8 mouse cellular contexts compared by ENCODE assay signal in the genomic region with DNA sequence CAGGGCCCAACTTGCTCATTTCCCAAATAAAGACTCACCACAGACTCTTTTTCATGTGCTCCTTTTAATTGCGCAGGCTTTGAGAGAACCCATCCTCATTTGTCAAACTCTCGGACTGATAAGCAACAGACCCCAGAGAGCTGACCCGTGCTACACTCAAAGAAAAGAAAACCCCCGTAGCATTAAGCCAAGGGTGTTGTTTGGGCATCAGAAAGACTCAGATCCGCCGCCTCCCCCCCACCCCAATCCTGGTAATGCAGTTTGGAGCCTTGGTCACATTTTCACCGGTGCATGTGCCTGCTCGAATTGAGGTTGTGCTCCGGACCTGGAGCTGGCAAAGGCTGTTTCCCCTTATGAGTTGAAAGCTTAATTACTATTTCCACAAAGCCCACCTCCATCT. TPM values are rescaled to one million over a fixed set of nuclear protein-coding genes. Genes with fewer than 3 reads are reported as not detected.
A peak's percentile ranks its signal among the peaks of the same experiment; 100 is the strongest.
DNase-seq lines count a peak whose midpoint lies in the region; ATAC-seq and TF ChIP-seq lines count a peak whose summit lies in the region.

TSS of gene Matn4 (minus strand) at position 101 of the 400 bp plus-strand sequence.

- peak within 1 kb of the TSS; percentile 16; the same call in 1 of the 2 replicates for H3K9ac ChIP-seq in kidney, embryonic 15.5 days
- H3K9ac ChIP-seq in embryonic facial prominence, embryonic 13.5 days: peak within 1 kb of the TSS; percentile 67
- H3K9ac ChIP-seq in intestine, embryonic 14.5 days (ENCODE audit: low read length): peak within 1 kb of the TSS; percentile 39
- 0 out of 2 replicates have a peak within 1 kb of the TSS, but pooled peaks have one; percentile 25 for H3K9ac ChIP-seq in midbrain, embryonic 12.5 days (replicated peaks)

- H3K27ac ChIP-seq in kidney, embryonic 15.5 days: no peak within 1 kb of the TSS
- peak within 1 kb of the TSS; percentile 76 for H3K27ac ChIP-seq in embryonic facial prominence, embryonic 13.5 days
- peak within 1 kb of the TSS; percentile 33; the same call in 1 of the 2 replicates for H3K27ac ChIP-seq in intestine, embryonic 14.5 days (ENCODE audit: low read depth)
- no peak within 1 kb of the TSS for H3K27ac ChIP-seq in midbrain, embryonic 12.5 days (replicated peaks)
- no peak within 1 kb of the TSS for H3K27ac ChIP-seq in thymus, adult 2 months (ENCODE audit: control insufficient read depth, insufficient read depth, low read length)

- H3K4me3 ChIP-seq in kidney, embryonic 15.5 days (replicated peaks): peak within 1 kb of the TSS; percentile 39
- H3K4me3 ChIP-seq in embryonic facial prominence, embryonic 13.5 days: peak within 1 kb of the TSS; percentile 44
- peak within 1 kb of the TSS; percentile 38 for H3K4me3 ChIP-seq in intestine, embryonic 14.5 days (ENCODE audit: low read depth, low read length)
- H3K4me3 ChIP-seq in midbrain, embryonic 12.5 days: peak within 1 kb of the TSS; percentile 30
- no peak within 1 kb of the TSS for H3K4me3 ChIP-seq in thymus, adult 2 months (ENCODE audit: control insufficient read depth, insufficient read depth, low read length)

- 7% methylated on average over 9 of the region's 9 CpGs for WGBS in kidney, embryonic 15.5 days
- 5% methylated on average over 9 of the region's 9 CpGs for WGBS in embryonic facial prominence, embryonic 13.5 days
- WGBS in intestine, embryonic 14.5 days: 9% methylated on average over 9 of the region's 9 CpGs
- 7% methylated on average over 9 of the region's 9 CpGs for WGBS in midbrain, embryonic 12.5 days
- 31% methylated on average over 9 of the region's 9 CpGs for WGBS in thymus, adult 2 months

- no peak for TF ChIP-seq POLR2A in thymus, adult 2 months (IDR thresholded peaks at IDR 0.05; ENCODE audit: control insufficient read depth, extremely low read depth, insufficient read depth, low read length, poor library complexity)

- H3K4me2 ChIP-seq in kidney, embryonic 15.5 days: peak within 1 kb of the TSS; percentile 63
- peak within 1 kb of the TSS; percentile 65 for H3K4me2 ChIP-seq in embryonic facial prominence, embryonic 13.5 days
- peak within 1 kb of the TSS; percentile 79 for H3K4me2 ChIP-seq in intestine, embryonic 14.5 days (ENCODE audit: low read length)
- peak within 1 kb of the TSS; percentile 49 for H3K4me2 ChIP-seq in midbrain, embryonic 12.5 days (replicated peaks)

- TF ChIP-seq CTCF in thymus, adult 2 months (IDR thresholded peaks at IDR 0.05; ENCODE audit: borderline replicate concordance, control insufficient read depth, extremely low read depth, insufficient read depth, low read length, poor library complexity): no peak

- no peak for ATAC-seq in kidney, embryonic 15.5 days (replicated peaks; ENCODE audit: low FRiP score)
- no peak for ATAC-seq in embryonic facial prominence, embryonic 13.5 days (ENCODE audit: insufficient number of reproducible peaks, insufficient read depth, low FRiP score, low TSS enrichment, low read depth)
- no peak for ATAC-seq in intestine, embryonic 14.5 days (replicated peaks; ENCODE audit: low FRiP score, low TSS enrichment, low read depth)
- ATAC-seq in midbrain, embryonic 12.5 days (ENCODE audit: low FRiP score, low read depth): no peak

- H3K27me3 ChIP-seq in kidney, embryonic 15.5 days: peaks cover 99% of the 10 kb centered on the region
- H3K27me3 ChIP-seq in embryonic facial prominence, embryonic 13.5 days: peaks cover 99% of the 10 kb centered on the region
- peaks cover 79% of the 10 kb centered on the region for H3K27me3 ChIP-seq in intestine, embryonic 14.5 days (replicated peaks; ENCODE audit: control insufficient read depth, insufficient read depth, low read length)
- peaks cover 99% of the 10 kb centered on the region for H3K27me3 ChIP-seq in midbrain, embryonic 12.5 days
- peaks cover 9% of the 10 kb centered on the region; the same call in 1 of the 2 replicates for H3K27me3 ChIP-seq in thymus, adult 2 months (ENCODE audit: control insufficient read depth, insufficient read depth, low read length)

- DNase-seq in kidney, postnatal 25 days: no peak
- DNase-seq in intestine, embryonic 14.5 days (ENCODE audit: low spot score): no peak
- no peak for DNase-seq in right cerebral cortex, postnatal 25 days
- no peak for DNase-seq in thymus, adult 2 months
- no peak for DNase-seq in frontal cortex, postnatal 14 days (ENCODE audit: low spot score in 2 of 2)

- H3K4me1 ChIP-seq in kidney, embryonic 15.5 days: peaks cover 43% of the 10 kb centered on the region
- peaks cover 46% of the 10 kb centered on the region for H3K4me1 ChIP-seq in embryonic facial prominence, embryonic 13.5 days
- peaks cover 27% of the 10 kb centered on the region for H3K4me1 ChIP-seq in intestine, embryonic 14.5 days (replicated peaks; ENCODE audit: control insufficient read depth, insufficient read depth, low read length)
- H3K4me1 ChIP-seq in midbrain, embryonic 12.5 days: peaks cover 10% of the 10 kb centered on the region
- H3K4me1 ChIP-seq in thymus, adult 2 months (replicated peaks; ENCODE audit: control insufficient read depth, insufficient read depth, low read length): no peaks in the 10 kb centered on the region; the same call in 1 of the 2 replicates

- no peaks in the 10 kb centered on the region for H3K36me3 ChIP-seq in kidney, embryonic 15.5 days
- no peaks in the 10 kb centered on the region for H3K36me3 ChIP-seq in embryonic facial prominence, embryonic 13.5 days
- no peaks in the 10 kb centered on the region for H3K36me3 ChIP-seq in intestine, embryonic 14.5 days (ENCODE audit: control insufficient read depth, insufficient read depth, low read length)
- H3K36me3 ChIP-seq in midbrain, embryonic 12.5 days: no peaks in the 10 kb centered on the region
- H3K36me3 ChIP-seq in thymus, adult 2 months (ENCODE audit: control insufficient read depth, insufficient read depth, low read length): no peaks in the 10 kb centered on the region

- H3K9me3 ChIP-seq in kidney, embryonic 15.5 days (replicated peaks): no peaks in the 10 kb centered on the region
- no peaks in the 10 kb centered on the region for H3K9me3 ChIP-seq in embryonic facial prominence, embryonic 13.5 days
- H3K9me3 ChIP-seq in intestine, embryonic 14.5 days (ENCODE audit: control insufficient read depth, low read length): no peaks in the 10 kb centered on the region
- no peaks in the 10 kb centered on the region for H3K9me3 ChIP-seq in midbrain, embryonic 12.5 days

RNA-seq across cellular contexts. Expression of gene Matn4, which starts in this region (rescaled TPM):
- polyA plus RNA-seq in kidney, embryonic 15.5 days (2015; fragmentation: Nextera tagmentation; extraction: Ambion mirVana): 1.1 and 2.4 TPM in 2 replicates
- polyA plus RNA-seq in embryonic facial prominence, embryonic 13.5 days (2015; fragmentation: Nextera tagmentation; extraction: Ambion mirVana): 66.0 and 105 TPM in 2 replicates
- 1.7 and 1.9 TPM in 2 replicates for polyA plus RNA-seq in intestine, embryonic 14.5 days (2014; fragmentation: Nextera tagmentation; extraction: Ambion mirVana)
- polyA plus RNA-seq in midbrain, embryonic 12.5 days (2016; fragmentation: Nextera tagmentation; extraction: Ambion mirVana): 2.8 and 13.5 TPM in 2 replicates
- polyA plus RNA-seq in thymus, adult 2 months (2012; rRNA removed): 0.82 and 0.93 TPM in 2 replicates

Comparison
In these comparisons a context has a peak if more than half of its experiments do, and no peak if none do; other contexts are left out.
1. H3K27ac ChIP-seq: peak in embryonic facial prominence, embryonic 13.5 days (single experiment) and intestine, embryonic 14.5 days (single experiment); none in kidney, embryonic 15.5 days (single experiment), midbrain, embryonic 12.5 days (single experiment) and thymus, adult 2 months (single experiment).
2. H3K9ac ChIP-seq: peak in every context shown above with its lines; median percentile 67 in embryonic facial prominence, embryonic 13.5 days; 39 in intestine, embryonic 14.5 days; 25 in midbrain, embryonic 12.5 days; 16 in kidney, embryonic 15.5 days.
3. Peak in every context shown above with its lines, with median percentiles within 50 percentile points of each other: H3K4me2 ChIP-seq.